Mouse (Mus musculus): ENCODE measurements around the gene Krt77. TPM values are rescaled to one million over a fixed set of nuclear protein-coding genes. Genes with fewer than 3 reads are reported as not detected.

Gene Krt77
- total RNA-seq (2023) = not detected

DNA sequence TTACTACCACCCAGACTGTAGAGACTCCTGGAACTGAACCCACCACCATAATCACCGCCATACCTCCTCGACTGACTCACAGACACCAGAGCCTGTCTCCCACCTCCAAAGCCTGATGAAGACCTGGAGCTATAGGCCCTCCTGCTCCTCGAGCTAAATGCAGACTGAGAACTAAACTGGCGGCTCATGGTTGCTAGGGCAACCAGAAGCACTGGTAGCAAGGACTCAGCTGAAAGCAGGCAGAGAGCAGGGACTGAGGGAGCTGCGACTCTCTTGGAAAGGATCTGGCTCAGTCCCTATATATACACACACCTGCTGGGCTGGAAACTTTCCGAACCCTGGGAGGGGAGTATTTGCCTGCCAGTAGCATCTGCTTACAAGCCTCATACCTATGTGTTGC is at the start of gene Krt77:
TSS of gene Krt77 (minus strand) at position 275 of the 400 bp plus-strand sequence.

DNA sequence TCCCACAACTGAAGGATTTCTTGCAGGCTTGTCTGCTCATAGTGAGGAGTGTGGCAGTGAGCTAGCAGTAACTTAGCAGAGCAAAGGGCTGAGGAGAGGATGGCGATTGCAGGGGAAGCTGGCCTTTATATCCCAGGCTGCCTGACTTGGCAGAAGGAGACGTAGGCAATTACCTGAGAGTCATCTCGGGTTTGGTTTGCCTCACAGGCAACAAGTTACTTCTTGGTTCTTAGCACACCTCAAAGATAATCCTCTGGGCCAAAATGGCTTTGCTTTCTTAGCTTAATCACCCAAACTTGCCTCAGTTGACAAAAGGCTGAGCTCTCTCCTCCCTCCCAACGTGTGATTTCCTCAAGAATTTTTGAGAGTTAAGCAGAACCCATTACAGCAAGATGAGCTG is 23.3 kb upstream of the Krt77 start, which contains the start of gene Krt76:
TSS of gene Krt76 (minus strand) at position 101 of the 400 bp plus-strand sequence.

GRCm38 (mm10) chr15:101850694-101851093 is 18.8 kb downstream of the Krt77 start, which contains the start of gene Krt1:
Gene Krt1 (minus strand): TSS chr15:101850794.

GRCm38 (mm10) chr15:101817875-101818274 is 51.6 kb downstream of the Krt77 start, which contains the start of gene Krt2:
Gene Krt2 (minus strand): TSS chr15:101818169.

Other genes starting within 250 kb of the Krt77 start
- gene Gm5414, start 241.5 kb downstream of the Krt77 start, total RNA-seq (2023) = not detected
- gene Gm5478, start 222.3 kb downstream of the Krt77 start, total RNA-seq (2023) = not detected
- gene Krt6b, start 189.4 kb downstream of the Krt77 start, total RNA-seq (2023) = not detected
- gene Krt6a, start 175.4 kb downstream of the Krt77 start, total RNA-seq (2023) = not detected
- not detected for gene Krt5, start 156.8 kb downstream of the Krt77 start, total RNA-seq (2023)
- gene Krt71, start 126.6 kb downstream of the Krt77 start, total RNA-seq (2023) = not detected
- gene Krt72, start 83.2 kb downstream of the Krt77 start, total RNA-seq (2023) = not detected
- not detected for gene Krt73, start 67.4 kb downstream of the Krt77 start, total RNA-seq (2023)
- not detected for gene Krt2, start 51.5 kb downstream of the Krt77 start, total RNA-seq (2023)
- gene Krt1, start 18.9 kb downstream of the Krt77 start, total RNA-seq (2023) = not detected
- gene Krt76, start 23.2 kb upstream of the Krt77 start, total RNA-seq (2023) = not detected
- not detected for gene Krt4, start 55.0 kb upstream of the Krt77 start, total RNA-seq (2023)
- not detected for gene Krt79, start 70.6 kb upstream of the Krt77 start, total RNA-seq (2023)
- gene Krt78, start 84.6 kb upstream of the Krt77 start, total RNA-seq (2023) = not detected
- gene Krt8, start 134.8 kb upstream of the Krt77 start, total RNA-seq (2023) = not detected
- not detected for gene Krt18, start 158.5 kb upstream of the Krt77 start, total RNA-seq (2023)
- gene Eif4b, start 204.1 kb upstream of the Krt77 start, total RNA-seq (2023) = 100 to 1,000 TPM; 241 to 248 TPM
- under 1 TPM; 0.15 to 0.77 TPM for gene Tns2, start 230.7 kb upstream of the Krt77 start, total RNA-seq (2023)